Mouse (Mus musculus) hindbrain, embryonic 14.5 days (tissue): ENCODE measurements around the gene Hpn. TPM values are rescaled to one million over a fixed set of nuclear protein-coding genes. Genes with fewer than 3 reads are reported as not detected.

ENCODE experiments used
- ATAC-seq: fragments of 200-750 bp; cut with Nextera tagmentation; 2 replicates; pipeline ENCODE4 v1.8.0; 2017; ENCODE audit warnings: moderate number of reproducible peaks, mild to moderate bottlenecking, moderate TSS enrichment, moderate library complexity; ENCODE audit not compliant: low FRiP score
- DNase-seq: peaks from one replicate; pipeline ENCODE4 v3.0.0-alpha.2; 2015; ENCODE audit warnings: low spot score
- H3K27ac ChIP-seq: fragments of 300-500 bp; sonication (generic); 2 replicates; pipeline ENCODE4 v1.5.1; 2014; ENCODE audit warnings: mild to moderate bottlenecking, moderate library complexity
- H3K27me3 ChIP-seq: fragments of 300-500 bp; sonication (generic); 2 replicates; pipeline ENCODE4 v1.6.1; 2014; ENCODE audit warnings: mild to moderate bottlenecking, low read length, mixed read lengths; ENCODE audit not compliant: control insufficient read depth, insufficient read depth
- H3K36me3 ChIP-seq: fragments of 300-500 bp; sonication (generic); replicated peaks from 2 replicates; pipeline ENCODE4 v1.6.1; 2014; ENCODE audit not compliant: control insufficient read depth, insufficient read depth
- H3K4me1 ChIP-seq: fragments of 300-500 bp; sonication (generic); replicated peaks from 2 replicates; pipeline ENCODE4 v1.6.1; 2014; ENCODE audit warnings: antibody characterized with exemption, low read length, mixed read lengths; ENCODE audit not compliant: control insufficient read depth, insufficient read depth
- H3K4me2 ChIP-seq: fragments of 300-500 bp; sonication (generic); replicated peaks from 2 replicates; pipeline ENCODE4 v1.6.1; 2014; ENCODE audit warnings: mild to moderate bottlenecking, moderate library complexity
- H3K4me3 ChIP-seq: fragments of 300-500 bp; sonication (generic); replicated peaks from 2 replicates; pipeline ENCODE4 v1.5.1; 2014; ENCODE audit warnings: mild to moderate bottlenecking, low read length
- H3K9ac ChIP-seq: fragments of 300-500 bp; sonication (generic); 2 replicates; pipeline ENCODE4 v1.6.1; 2014
- H3K9me3 ChIP-seq: fragments of 300-500 bp; sonication (generic); 2 replicates; pipeline ENCODE4 v1.6.1; 2016; ENCODE audit warnings: low read length; ENCODE audit not compliant: control insufficient read depth
- WGBS: fragments of 180-500 bp; shearing (Covaris S2); extraction: QIAGEN DNeasy Blood & Tissue Kit; methylation state at CpG from one replicate; pipeline ENCODE4 v1.1.7; 2014; 5-methylcytosine and 5-hydroxymethylcytosine counted together
- polyA plus RNA-seq: library from polyadenylated mRNA; unstranded; fragments of >200 nt; fragmentation: Nextera tagmentation; extraction: Ambion mirVana; gene quantifications from 2 replicates; pipeline ENCODE4 v1.2.1, GENCODE M21; 2014

The Hpn gene
- polyA plus RNA-seq, 1 experiment from 2014 or later = 0.67 TPM

DNA sequence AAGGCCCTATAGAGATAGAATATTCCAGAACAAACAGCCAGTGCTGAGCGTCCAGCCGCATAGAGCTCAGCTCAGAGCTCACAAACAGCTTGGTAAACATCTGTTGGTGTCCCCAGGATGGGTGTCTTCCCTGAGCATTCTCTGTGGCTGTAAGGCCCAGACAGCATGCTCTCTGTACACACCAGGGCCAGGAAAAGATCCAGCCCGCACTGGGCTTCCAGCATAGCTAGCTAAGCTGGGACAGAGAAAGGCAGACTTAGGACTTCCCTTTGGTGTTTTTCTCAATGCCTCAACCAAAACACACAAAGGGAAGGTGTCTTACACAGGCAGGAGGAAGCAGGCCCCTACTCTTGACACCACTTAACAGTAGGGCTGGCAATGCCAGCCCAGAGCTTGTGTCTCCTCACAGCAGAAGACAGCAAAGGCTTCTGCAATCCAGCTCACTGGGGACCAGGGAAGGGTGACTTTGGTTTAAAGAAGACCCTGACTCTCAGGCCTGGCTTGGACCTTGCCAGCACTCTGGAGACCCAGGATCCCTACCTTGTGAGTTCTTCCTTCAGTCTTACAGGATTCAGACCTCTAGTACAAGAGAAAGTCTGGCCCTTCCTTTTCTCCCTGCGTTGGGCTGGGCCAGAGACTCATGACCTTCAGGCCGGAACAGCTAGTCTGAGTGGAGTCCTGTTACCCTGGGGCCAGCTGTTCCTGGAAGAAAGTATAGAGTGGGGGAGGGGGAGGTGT is 40.4 kb upstream of the Hpn start, which contains the start of gene Gramd1a:
Gene Gramd1a, minus strand, starts transcription at position 601 of the 738 bp plus-strand sequence.
- DNase-seq (no peak), ATAC-seq (no peak)
- Histone ChIP-seq H3K4me2 (no peak within 1 kb of the TSS), H3K4me3 (no peak within 1 kb of the TSS), H3K9ac (no peak within 1 kb of the TSS), H3K36me3 (no peaks in the 10 kb centered on the region), H3K9me3 (no peaks in the 10 kb centered on the region), H3K4me1 (peaks cover 10% of the 10 kb centered on the region), H3K27ac (no peak within 1 kb of the TSS), H3K27me3 (no peaks in the 10 kb centered on the region)
- 66% methylated on average over 5 of the region's 5 CpGs for WGBS

DNA sequence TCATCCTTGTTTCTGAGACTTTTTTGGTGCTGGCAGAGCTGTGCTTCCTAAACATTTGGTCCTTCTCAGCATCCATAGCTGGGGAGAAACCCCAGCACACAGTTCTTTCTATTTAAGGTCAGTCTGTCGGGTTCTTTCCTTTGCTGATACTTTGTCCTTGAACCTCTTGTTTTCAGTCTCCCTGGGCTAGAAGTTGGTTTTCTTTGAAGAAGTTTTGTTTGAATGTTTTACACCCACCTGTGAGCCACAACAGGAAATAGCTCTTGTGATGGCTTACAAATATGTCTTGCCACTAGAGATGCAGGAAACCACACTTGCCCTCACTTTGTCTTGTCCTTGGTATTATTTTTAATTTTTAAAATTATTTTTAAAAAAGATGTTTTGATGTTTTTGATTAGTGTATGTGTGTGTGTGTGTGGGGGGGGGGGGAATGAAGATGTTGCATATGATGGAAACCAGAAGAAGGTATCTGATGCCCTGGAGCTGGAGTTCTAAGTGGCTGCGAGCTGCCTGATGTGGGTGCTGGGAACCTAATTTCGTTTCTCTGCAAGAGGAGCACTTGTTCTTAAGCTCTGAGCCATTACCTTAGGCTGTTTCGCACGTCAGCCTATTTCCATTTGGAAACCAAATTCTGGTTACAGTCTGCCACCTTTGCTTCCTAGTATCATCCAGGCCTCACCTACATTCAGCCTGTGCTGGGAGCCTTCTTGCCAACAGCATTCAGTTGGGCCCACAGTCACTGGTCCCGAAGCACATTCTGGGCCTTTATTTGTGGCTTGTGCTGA is 38.6 kb upstream of the Hpn start:
- Histone ChIP-seq H3K27me3 (no peaks in the 10 kb centered on the region), H3K4me3 (no peak overlapping the region), H3K27ac (no peak overlapping the region), H3K9ac (no peak overlapping the region), H3K4me1 (peaks cover 17% of the 10 kb centered on the region), H3K4me2 (no peak overlapping the region), H3K9me3 (no peaks in the 10 kb centered on the region), H3K36me3 (no peaks in the 10 kb centered on the region)
- ATAC-seq (no peak), DNase-seq (no peak)
- 92% methylated on average over 6 of the region's 6 CpGs for WGBS

DNA sequence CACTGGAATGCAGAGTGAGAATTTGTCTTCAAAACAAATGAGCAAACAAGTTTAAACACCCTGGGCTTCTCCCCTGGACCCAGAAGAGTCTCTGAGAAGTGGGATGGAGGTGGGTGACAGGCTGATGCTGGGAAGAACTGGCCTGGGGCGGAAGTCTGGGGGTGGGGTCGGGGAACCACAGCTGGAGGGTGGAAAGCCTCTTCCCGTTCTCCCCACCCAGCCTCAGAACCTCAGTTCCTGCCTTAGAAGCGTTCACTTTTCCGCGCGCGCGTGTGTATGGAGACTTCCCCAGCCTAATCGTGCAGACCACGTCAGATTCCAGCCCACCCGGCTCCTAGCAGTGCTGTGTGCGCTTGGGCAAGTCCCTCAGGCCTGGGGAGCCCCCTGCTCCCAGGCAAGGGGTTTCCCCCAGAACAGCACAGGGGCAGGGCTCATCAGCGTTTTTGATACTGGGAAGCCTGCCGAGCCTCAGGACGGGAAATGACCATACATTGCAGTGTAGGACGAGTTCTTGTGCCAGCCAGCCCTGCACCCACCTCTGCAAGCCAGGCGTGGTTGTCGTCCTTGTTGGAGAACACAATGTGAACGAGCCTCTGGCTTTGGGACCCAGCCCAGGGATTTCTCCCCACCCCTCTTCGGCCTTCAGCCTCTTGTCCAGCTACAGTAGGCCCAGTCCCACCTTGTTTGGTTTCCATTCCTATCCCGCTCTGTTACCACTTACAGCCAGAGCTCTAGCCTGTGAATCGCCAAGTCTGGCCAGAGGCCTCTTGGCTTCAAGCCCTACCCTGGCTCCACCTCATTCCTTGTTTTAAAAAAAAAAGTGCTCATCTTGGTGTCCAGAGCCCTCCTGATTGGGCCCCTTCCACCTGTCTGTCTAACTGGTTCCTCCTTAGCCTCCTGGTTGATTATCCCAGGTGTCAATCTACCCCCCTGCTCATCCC is 36.5 kb upstream of the Hpn start:
- H3K4me3 ChIP-seq = peak overlapping the region; percentile 92

DNA sequence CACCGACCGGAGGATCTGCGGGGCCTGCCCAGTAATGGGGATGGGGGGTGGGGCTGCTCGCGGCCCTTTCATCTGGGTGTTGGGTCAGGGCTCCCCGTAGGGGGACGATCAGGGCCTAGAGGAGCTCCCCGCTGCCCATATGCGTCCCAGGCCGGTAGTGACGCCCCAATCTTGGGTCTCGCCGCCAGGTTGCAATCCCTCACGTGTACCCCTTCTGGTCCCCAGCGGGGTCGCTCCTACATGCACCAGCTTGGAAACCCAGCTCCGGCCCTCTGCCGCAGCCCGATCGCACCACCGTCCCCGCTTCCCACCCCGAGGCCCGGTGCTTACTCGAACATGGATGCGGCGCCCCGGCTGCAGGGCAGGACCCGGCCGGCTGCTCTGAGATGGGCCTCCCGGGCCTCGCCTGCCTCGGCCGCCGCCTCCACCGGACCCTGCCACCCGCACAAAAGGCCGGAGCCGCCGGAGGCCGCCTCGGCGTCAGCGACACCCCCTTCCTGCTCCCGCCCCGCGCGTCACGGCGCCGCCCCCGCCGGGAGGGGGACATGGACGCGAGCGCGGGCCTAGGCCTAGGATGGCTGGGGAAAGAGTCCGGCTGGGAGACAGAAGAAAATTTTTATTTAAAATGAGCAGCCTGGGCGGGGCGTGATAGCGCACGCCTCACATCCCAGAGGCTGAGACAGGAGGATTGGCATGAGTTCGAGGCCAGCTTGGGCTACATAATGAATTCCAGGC is 35.6 kb upstream of the Hpn start:
- Histone ChIP-seq H3K4me1 (peaks cover 35% of the 10 kb centered on the region), H3K4me3 (peak overlapping the region; percentile 92), H3K4me2 (peak overlapping the region; percentile 90), H3K27me3 (no peaks in the 10 kb centered on the region), H3K9ac (peak overlapping the region; percentile 96), H3K27ac (peak overlapping the region; percentile 99), H3K9me3 (no peaks in the 10 kb centered on the region), H3K36me3 (no peaks in the 10 kb centered on the region)
- ATAC-seq (peak; percentile 87), DNase-seq (peak; percentile 87)
- WGBS = under 1% methylated on average over 63 of the region's 63 CpGs

More for the DNA sequence above, 36.5 kb upstream of the Hpn start:
- peak overlapping the region; percentile 96 for H3K9ac ChIP-seq
- 13% methylated on average over 23 of the region's 23 CpGs for WGBS
- ATAC-seq (peak; percentile 46), DNase-seq (no peak)
- no peaks in the 10 kb centered on the region for H3K27me3 ChIP-seq
- H3K4me2 ChIP-seq = peak overlapping the region; percentile 90
- no peaks in the 10 kb centered on the region for H3K36me3 ChIP-seq
- H3K27ac ChIP-seq = peak overlapping the region; percentile 99
- H3K9me3 ChIP-seq = no peaks in the 10 kb centered on the region
- H3K4me1 ChIP-seq = peaks cover 35% of the 10 kb centered on the region

DNA sequence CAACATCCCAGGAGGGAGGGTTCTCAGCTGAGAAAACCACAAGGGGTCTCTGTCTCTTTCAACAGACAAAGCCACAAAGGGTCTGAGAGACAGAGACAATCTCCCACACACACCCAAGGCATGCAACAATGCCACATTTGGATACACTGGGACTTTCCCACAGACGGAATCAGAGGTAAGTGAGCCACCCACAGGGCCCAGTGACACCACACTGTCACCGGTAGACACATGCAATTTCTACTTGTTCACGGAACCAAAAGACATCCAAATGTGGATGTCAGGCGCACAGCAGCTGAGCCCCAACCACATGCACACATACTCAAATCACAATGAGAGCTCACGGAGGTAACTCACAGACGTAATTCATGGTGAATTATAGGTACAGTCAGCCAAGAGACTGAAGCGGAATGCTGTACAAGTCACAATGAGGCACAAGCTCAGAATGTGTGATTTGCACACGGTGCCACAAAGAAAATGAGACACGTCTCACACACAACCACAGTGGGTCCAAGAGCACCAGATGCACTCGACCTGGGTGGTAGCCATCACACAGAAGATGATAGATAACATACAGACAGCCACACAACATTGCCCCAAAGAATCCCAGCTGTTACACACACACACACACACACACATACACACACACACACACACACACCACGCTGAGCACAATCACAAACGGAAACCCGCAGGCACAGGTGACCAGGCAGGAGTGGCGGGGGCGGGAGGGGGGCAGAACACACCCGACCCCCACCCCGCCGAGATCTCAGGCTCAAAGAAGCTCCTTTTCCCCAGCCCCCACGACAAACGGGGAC is 34.9 kb upstream of the Hpn start:
- peak overlapping the region; percentile 90 for H3K4me2 ChIP-seq
- peak overlapping the region; percentile 96 for H3K9ac ChIP-seq
- H3K4me1 ChIP-seq = peaks cover 35% of the 10 kb centered on the region
- H3K4me3 ChIP-seq = peak overlapping the region; percentile 92
- H3K9me3 ChIP-seq = no peaks in the 10 kb centered on the region
- peak; percentile 62 for DNase-seq
- under 1% methylated on average over 20 of the region's 20 CpGs for WGBS
- no peaks in the 10 kb centered on the region for H3K27me3 ChIP-seq
- ATAC-seq = no peak; the same call in 1 of the 2 replicates
- peak overlapping the region; percentile 99 for H3K27ac ChIP-seq
- H3K36me3 ChIP-seq = no peaks in the 10 kb centered on the region

DNA sequence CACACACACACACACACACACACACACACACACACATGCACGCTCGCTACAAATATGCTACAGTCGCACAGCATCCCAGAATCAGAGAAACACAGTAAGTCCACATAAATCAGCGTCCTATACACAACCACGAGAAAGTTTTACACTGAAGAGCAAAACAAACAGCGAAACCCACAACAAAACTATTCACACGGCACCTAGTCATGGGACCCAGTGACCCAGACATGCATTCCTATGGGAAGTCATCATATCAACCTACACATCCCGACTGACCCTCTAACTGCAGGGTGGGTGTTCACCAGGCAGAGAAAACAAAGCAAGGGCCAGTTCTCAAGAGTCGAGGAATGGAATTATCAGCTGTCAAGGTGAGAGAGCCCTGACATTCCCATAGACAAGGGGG is 34.2 kb upstream of the Hpn start:
- ATAC-seq = no peak
- no peak for DNase-seq

DNA sequence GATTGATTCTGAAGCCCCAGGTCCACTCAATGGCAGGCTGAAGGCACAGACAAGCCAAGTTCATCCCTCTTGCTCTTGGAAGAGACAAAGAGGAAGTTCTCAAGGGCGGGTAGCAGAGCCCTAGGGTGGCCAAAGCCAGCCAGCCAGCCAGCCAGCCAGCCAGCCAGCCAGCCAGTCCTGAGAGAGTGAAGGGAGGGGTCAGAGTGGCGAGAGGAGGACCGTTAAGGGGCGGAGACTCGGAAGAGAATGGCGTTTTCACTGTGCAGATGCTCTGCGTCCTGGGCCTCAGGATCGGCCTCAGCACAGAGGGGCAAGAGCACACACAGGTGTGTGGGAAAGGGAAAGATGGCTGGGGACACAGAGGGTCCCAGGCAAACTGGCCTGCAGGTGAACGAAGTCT is 33.7 kb upstream of the Hpn start:
- peak; percentile 17; the same call in 1 of the 2 replicates for ATAC-seq
- DNase-seq = peak; percentile 54
- Histone ChIP-seq H3K4me1 (peaks cover 35% of the 10 kb centered on the region), H3K27me3 (no peaks in the 10 kb centered on the region), H3K36me3 (peaks cover 2% of the 10 kb centered on the region; the same call in 1 of the 2 replicates), H3K27ac (peak overlapping the region; percentile 99), H3K9ac (peak overlapping the region; percentile 96), H3K4me3 (peak overlapping the region; percentile 92), H3K4me2 (peak overlapping the region; percentile 90), H3K9me3 (no peaks in the 10 kb centered on the region)
- 3% methylated on average over 9 of the region's 9 CpGs for WGBS

More for the DNA sequence above, 34.2 kb upstream of the Hpn start:
- no peaks in the 10 kb centered on the region for H3K27me3 ChIP-seq
- H3K4me3 ChIP-seq = peak overlapping the region; percentile 92
- no peaks in the 10 kb centered on the region for H3K9me3 ChIP-seq
- peak overlapping the region; percentile 90 for H3K4me2 ChIP-seq
- peaks cover 35% of the 10 kb centered on the region for H3K4me1 ChIP-seq
- peak overlapping the region; percentile 96 for H3K9ac ChIP-seq
- H3K27ac ChIP-seq = peak overlapping the region; percentile 99
- no peaks in the 10 kb centered on the region for H3K36me3 ChIP-seq
- WGBS = 22% methylated on average over 9 of the region's 9 CpGs

DNA sequence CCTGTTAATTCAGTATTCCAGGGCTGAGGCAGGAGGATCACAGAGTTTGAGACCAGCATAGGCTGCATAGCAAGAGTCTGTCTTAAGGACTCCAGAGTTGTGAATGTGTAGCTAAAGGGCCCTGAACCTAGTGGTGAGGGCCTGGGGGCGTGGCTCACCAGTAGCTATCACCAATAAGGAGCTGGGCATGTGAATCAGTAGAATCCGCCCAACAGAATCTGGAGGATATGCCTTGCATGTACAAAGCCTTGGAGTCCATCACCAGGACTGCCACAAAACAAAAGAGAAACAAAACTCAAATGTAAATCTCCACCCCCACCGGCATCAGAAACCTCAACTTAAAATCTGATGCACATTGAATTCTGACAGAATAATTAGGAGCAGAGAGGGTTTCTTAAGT is 33.0 kb upstream of the Hpn start:
- H3K9ac ChIP-seq = peak overlapping the region; percentile 96
- H3K4me3 ChIP-seq = peak overlapping the region; percentile 92
- no peaks in the 10 kb centered on the region for H3K9me3 ChIP-seq
- no peaks in the 10 kb centered on the region for H3K27me3 ChIP-seq
- no peak for ATAC-seq
- peaks cover 35% of the 10 kb centered on the region for H3K4me1 ChIP-seq
- H3K36me3 ChIP-seq = peaks cover 8% of the 10 kb centered on the region
- peak overlapping the region; percentile 99 for H3K27ac ChIP-seq
- peak overlapping the region; percentile 90 for H3K4me2 ChIP-seq
- DNase-seq = no peak
- 62% methylated on average over 3 of the region's 3 CpGs for WGBS
